Mouse (Mus musculus) hindbrain, embryonic 15.5 days (tissue): ENCODE data around the gene Camta2. TPM values are rescaled to one million over a fixed set of nuclear protein-coding genes. Genes with fewer than 3 reads are reported as not detected.

Source experiments
- ATAC-seq: fragments of 200-750 bp; cut with Nextera tagmentation; 2 replicates; pipeline ENCODE4 v1.8.0; 2017; ENCODE audit warnings: low read depth, moderate number of reproducible peaks, moderate TSS enrichment; ENCODE audit not compliant: low FRiP score
- H3K27ac ChIP-seq: fragments of 300-500 bp; sonication (generic); replicated peaks from 2 replicates; pipeline ENCODE4 v1.5.1; 2015; ENCODE audit warnings: mild to moderate bottlenecking, inconsistent platforms
- H3K27me3 ChIP-seq: fragments of 300-500 bp; sonication (generic); 2 replicates; pipeline ENCODE4 v1.6.1; 2015; ENCODE audit warnings: control low read depth, inconsistent platforms
- H3K36me3 ChIP-seq: fragments of 300-500 bp; sonication (generic); 2 replicates; pipeline ENCODE4 v1.6.1; 2015; ENCODE audit warnings: control low read depth, inconsistent platforms
- H3K4me1 ChIP-seq: fragments of 300-500 bp; sonication (generic); replicated peaks from 2 replicates; pipeline ENCODE4 v1.6.1; 2015; ENCODE audit warnings: control low read depth, inconsistent platforms
- H3K4me2 ChIP-seq: fragments of 300-500 bp; sonication (generic); 2 replicates; pipeline ENCODE4 v1.6.1; 2015; ENCODE audit warnings: moderate library complexity, mild to moderate bottlenecking, inconsistent platforms
- H3K4me3 ChIP-seq: fragments of 300-500 bp; sonication (generic); 2 replicates; pipeline ENCODE4 v1.5.1; 2015; ENCODE audit warnings: mild to moderate bottlenecking, inconsistent platforms
- H3K9ac ChIP-seq: fragments of 300-500 bp; sonication (generic); 2 replicates; pipeline ENCODE4 v1.6.1; 2015; ENCODE audit warnings: inconsistent platforms
- H3K9me3 ChIP-seq: fragments of 300-500 bp; sonication (generic); 2 replicates; pipeline ENCODE4 v1.6.1; 2016; ENCODE audit warnings: control low read depth, inconsistent platforms
- WGBS: fragments of 180-500 bp; shearing (Covaris S2); methylation state at CpG from one replicate; pipeline ENCODE4 v1.1.7; 2015; 5-methylcytosine and 5-hydroxymethylcytosine counted together
- polyA plus RNA-seq: library from polyadenylated mRNA; unstranded; fragments of >200 nt; fragmentation: Nextera tagmentation; extraction: Ambion mirVana; gene quantifications from 2 replicates; pipeline ENCODE4 v1.2.1, GENCODE M21; 2015

The Camta2 gene
- polyA plus RNA-seq, 1 experiment from 2014 or later: 27.5 TPM

DNA sequence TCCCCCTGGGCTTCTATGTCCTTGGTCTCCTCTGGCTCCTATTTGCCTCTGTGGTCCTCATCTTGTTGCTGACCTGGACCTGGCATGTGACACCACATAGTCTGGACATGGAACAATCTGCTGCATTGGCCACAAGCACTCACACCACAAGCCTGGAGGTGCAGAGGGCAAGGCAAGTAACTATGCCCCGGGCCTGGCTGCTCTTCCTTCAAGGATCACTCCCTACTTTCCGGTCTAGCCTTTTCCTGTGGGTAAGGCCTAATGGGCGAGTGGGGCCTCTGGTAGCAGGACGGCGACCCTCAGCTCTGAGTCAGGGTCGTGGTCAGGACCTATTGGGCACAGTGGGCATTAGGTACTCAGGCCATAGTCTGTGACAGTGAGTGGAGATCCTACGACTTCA, 46.7 kb downstream of the Camta2 start:
- H3K9ac ChIP-seq: no peak overlapping the region
- peaks cover 21% of the 10 kb centered on the region for H3K36me3 ChIP-seq
- no peaks in the 10 kb centered on the region for H3K9me3 ChIP-seq
- H3K27ac ChIP-seq: no peak overlapping the region
- no peak overlapping the region for H3K4me2 ChIP-seq
- peaks cover 16% of the 10 kb centered on the region for H3K4me1 ChIP-seq
- no peak overlapping the region for H3K4me3 ChIP-seq
- no peak for ATAC-seq
- no peaks in the 10 kb centered on the region for H3K27me3 ChIP-seq
- WGBS: 86% methylated on average over 7 of the region's 7 CpGs

DNA sequence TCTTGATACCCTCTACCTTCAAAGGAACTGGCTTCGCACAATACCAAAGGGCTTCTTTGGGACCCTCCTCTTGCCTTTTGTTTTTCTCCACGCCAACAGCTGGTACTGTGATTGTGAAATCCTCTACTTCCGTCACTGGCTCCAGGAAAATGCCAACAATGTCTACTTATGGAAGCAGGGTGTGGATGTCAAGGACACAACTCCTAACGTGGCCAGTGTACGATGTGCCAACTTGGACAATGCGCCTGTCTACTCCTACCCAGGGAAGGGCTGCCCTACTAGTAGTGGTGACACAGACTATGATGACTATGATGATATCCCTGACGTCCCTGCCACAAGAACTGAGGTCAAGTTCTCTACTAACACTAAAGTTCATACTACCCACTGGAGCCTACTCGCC, 47.9 kb downstream of the Camta2 start:
- WGBS: 85% methylated on average over 8 of the region's 8 CpGs
- Histone ChIP-seq H3K9me3 (no peaks in the 10 kb centered on the region), H3K4me1 (peaks cover 3% of the 10 kb centered on the region; the same call in 1 of the 2 replicates), H3K9ac (no peak overlapping the region), H3K4me3 (no peak overlapping the region), H3K4me2 (no peak overlapping the region), H3K36me3 (peaks cover 20% of the 10 kb centered on the region), H3K27me3 (no peaks in the 10 kb centered on the region), H3K27ac (no peak overlapping the region)
- ATAC-seq: no peak

DNA sequence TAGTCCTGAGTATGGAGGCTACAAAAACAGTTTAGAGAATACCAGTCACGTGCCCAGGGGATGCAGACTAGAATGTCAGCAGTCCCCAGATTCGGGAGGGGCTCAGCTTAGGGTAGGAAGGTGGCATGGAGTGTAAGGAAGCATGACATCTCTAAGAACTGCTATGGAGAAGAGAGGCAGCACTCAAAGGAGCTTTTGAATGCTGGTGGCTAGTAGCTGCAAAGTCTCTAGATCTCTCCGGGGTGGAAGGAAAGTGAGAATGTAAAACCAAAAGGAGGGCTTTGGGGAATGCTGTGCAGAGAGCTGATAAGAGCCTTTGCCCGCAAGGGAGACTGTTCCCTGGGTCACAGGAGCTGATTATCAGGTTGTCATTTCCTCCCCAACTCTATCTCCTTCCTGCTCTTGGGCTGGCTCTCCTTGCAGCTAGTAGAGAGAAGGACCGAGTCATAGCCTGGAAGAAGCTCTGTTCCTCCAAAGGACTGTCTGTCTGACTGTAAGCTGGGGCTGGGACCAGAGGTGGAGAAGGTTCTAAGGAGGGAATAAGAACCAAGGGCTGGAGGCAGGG, 49.1 kb downstream of the Camta2 start, which contains the start of gene Gp1ba:
Gene Gp1ba (plus strand): TSS at position 409 of the 565 bp plus-strand sequence.
- ATAC-seq: no peak
- peaks cover 9% of the 10 kb centered on the region for H3K36me3 ChIP-seq
- H3K9me3 ChIP-seq: no peaks in the 10 kb centered on the region
- H3K4me3 ChIP-seq: no peak within 1 kb of the TSS
- no peak within 1 kb of the TSS for H3K9ac ChIP-seq
- no peaks in the 10 kb centered on the region for H3K4me1 ChIP-seq
- H3K4me2 ChIP-seq: no peak within 1 kb of the TSS
- 59% methylated on average over 5 of the region's 5 CpGs for WGBS
- H3K27ac ChIP-seq: no peak within 1 kb of the TSS
- H3K27me3 ChIP-seq: no peaks in the 10 kb centered on the region

DNA sequence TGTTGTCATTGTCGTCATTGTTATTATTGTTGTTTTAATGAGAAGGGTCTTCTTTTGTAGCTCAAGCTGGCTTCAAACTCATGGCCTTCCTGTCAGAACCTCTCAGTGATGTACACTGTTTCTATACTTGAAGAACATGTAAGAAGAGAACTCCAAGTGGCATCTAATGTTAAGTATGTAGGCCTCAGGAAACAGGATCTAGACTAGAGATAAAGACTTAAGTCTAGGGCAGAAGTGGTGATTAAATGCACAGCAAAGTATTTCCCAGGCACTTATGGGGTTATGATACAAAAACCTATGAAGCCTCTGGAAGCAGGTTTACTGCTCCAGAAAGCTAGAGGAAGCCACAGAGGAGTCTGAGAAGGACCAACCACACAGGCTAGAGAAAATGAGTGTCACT, 49.6 kb downstream of the Camta2 start:
- H3K27me3 ChIP-seq: no peaks in the 10 kb centered on the region
- no peak overlapping the region for H3K27ac ChIP-seq
- no peaks in the 10 kb centered on the region for H3K9me3 ChIP-seq
- no peaks in the 10 kb centered on the region for H3K4me1 ChIP-seq
- no peak overlapping the region for H3K4me2 ChIP-seq
- no peak overlapping the region for H3K9ac ChIP-seq
- 83% methylated on average over 1 of the region's 1 CpGs for WGBS
- H3K36me3 ChIP-seq: peaks cover 5% of the 10 kb centered on the region
- no peak overlapping the region for H3K4me3 ChIP-seq
- ATAC-seq: no peak

DNA sequence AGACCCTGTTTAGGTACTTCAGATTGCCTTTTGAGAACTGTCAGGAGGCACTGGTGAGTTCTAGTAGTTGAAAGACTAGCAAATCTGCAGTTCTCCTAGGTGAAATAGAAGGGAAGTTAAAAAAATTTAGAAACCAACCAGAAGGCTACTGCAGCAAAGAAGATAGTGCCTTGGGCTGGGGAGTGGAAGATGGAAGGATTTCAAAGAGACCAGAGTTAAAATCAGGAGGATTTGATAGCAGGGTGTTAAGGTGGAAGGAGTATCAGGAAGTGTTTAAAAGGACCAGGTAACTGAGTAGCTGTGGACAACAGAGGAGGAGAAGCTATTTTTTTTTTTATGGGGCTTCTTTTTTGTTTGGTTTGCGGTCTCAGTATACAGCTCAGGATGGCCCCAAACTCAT, 50.1 kb downstream of the Camta2 start:
- 95% methylated on average over 1 of the region's 1 CpGs for WGBS
- no peak overlapping the region for H3K4me3 ChIP-seq
- no peaks in the 10 kb centered on the region for H3K4me1 ChIP-seq
- H3K9me3 ChIP-seq: no peaks in the 10 kb centered on the region
- peaks cover 3% of the 10 kb centered on the region for H3K36me3 ChIP-seq
- H3K27me3 ChIP-seq: no peaks in the 10 kb centered on the region
- H3K4me2 ChIP-seq: no peak overlapping the region
- no peak for ATAC-seq
- H3K27ac ChIP-seq: no peak overlapping the region
- no peak overlapping the region for H3K9ac ChIP-seq

DNA sequence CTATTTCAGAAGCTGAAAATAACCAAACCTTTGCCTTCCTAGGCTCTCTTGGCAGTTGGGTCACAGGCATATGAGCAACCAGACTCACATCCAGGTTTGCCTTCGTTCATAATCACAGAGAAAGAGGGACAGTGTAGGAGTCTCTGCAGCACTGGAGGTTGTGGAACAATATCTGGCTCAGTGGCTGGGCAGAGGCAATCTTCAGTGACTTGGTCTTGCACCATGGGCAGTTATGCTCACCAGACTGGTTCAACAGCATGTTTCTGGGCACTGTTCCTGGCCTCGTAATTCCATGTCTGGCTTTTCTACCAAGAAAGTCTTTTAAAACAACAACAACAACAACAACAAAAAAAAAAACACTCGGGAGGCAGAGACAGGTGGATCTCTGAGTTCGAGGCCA, 52.3 kb downstream of the Camta2 start:
- Histone ChIP-seq H3K27ac (no peak overlapping the region), H3K9ac (no peak overlapping the region), H3K4me3 (no peak overlapping the region), H3K4me1 (no peaks in the 10 kb centered on the region), H3K4me2 (no peak overlapping the region), H3K9me3 (no peaks in the 10 kb centered on the region), H3K27me3 (no peaks in the 10 kb centered on the region), H3K36me3 (no peaks in the 10 kb centered on the region)
- no peak for ATAC-seq
- WGBS: 86% methylated on average over 4 of the region's 4 CpGs

DNA sequence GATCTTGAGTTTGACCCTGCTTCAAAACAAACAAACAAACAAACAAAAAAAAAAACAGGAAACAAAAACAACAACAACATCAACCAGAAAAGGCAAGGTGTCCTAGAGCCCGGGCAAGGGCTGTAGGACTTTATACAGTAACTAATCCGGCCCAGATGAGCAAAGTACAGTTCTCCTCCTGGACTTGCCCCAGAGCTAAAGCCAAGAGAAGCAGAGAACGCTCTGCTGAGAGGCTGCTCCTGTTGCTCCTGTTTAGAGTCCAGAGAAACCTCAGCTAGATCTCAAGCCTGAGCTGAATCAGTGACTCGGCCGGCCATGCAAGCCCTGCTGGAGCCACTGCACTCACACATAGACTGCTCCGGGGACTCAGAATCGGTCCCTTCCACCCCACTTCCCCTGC, 57.8 kb downstream of the Camta2 start:
- Histone ChIP-seq H3K27me3 (no peaks in the 10 kb centered on the region), H3K36me3 (no peaks in the 10 kb centered on the region), H3K4me1 (no peaks in the 10 kb centered on the region), H3K4me2 (no peak overlapping the region), H3K4me3 (no peak overlapping the region), H3K9me3 (no peaks in the 10 kb centered on the region), H3K27ac (no peak overlapping the region), H3K9ac (no peak overlapping the region)
- WGBS: 70% methylated on average over 7 of the region's 7 CpGs
- ATAC-seq: no peak

DNA sequence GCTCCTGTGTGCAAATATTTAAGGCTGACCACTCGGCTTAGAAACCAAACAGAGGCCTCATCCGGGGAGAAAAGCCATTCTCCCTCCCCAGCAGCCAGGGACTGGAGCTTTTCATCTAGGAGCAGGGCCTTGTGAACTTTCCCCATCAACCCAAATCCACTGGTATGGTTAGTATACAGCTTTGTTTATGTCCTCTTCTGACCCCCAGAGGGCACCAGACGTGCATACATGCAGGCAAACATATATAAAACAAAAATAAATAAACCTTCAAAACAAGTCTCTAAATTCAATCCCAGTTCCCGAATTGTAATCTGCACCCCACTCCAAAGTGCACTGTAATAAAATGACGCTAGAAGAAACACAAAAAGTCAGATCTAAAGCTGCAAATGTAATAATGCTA, 58.3 kb downstream of the Camta2 start:
- Histone ChIP-seq H3K9me3 (no peaks in the 10 kb centered on the region), H3K27me3 (no peaks in the 10 kb centered on the region), H3K4me2 (no peak overlapping the region), H3K36me3 (no peaks in the 10 kb centered on the region), H3K4me3 (no peak overlapping the region), H3K9ac (no peak overlapping the region), H3K4me1 (no peaks in the 10 kb centered on the region), H3K27ac (no peak overlapping the region)
- no peak for ATAC-seq
- WGBS: 58% methylated on average over 5 of the region's 5 CpGs

DNA sequence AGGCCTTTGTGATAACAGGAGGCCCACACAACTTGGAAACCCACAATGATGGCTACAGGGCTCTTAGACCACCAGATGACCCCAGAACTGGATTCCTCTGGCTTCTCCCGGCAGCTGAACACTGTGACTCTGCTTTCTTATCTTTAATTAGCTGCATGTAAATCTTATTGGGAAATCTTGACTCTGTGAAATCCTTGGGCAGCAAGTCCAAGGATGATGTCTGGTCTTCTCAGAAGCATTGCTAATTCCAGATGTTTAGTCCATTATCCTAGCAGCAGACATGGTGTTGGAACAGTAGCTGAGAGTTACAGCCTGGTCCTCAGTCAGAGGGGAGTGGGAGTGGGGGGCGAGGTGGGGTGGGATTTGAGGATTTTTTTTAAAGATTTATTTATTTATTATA, 59.5 kb downstream of the Camta2 start:
- Histone ChIP-seq H3K27me3 (no peaks in the 10 kb centered on the region), H3K4me1 (no peaks in the 10 kb centered on the region), H3K9me3 (no peaks in the 10 kb centered on the region), H3K36me3 (no peaks in the 10 kb centered on the region), H3K4me3 (no peak overlapping the region), H3K4me2 (no peak overlapping the region), H3K9ac (no peak overlapping the region), H3K27ac (no peak overlapping the region)
- ATAC-seq: no peak
- 82% methylated on average over 2 of the region's 2 CpGs for WGBS

DNA sequence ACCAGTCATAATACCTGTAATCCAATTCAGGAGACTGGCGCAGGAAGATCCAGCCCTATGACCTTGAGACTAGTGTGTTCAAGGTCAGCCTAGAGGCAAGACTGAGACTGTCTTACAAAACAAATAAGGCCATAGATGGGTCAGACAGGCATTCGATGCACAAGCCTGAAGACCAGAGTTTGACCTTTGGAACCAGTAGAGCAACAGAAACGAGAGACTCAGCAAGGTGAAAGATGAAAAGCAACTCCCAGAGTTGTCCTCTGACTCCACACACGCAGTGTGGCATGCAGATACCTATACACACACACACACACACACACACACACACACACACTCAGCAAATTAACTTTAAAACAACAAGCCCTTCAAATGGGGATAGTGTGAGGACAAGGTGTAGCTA, 61.0 kb downstream of the Camta2 start:
- Histone ChIP-seq H3K4me3 (no peak overlapping the region), H3K4me2 (no peak overlapping the region), H3K9ac (no peak overlapping the region), H3K27ac (no peak overlapping the region), H3K9me3 (no peaks in the 10 kb centered on the region), H3K4me1 (no peaks in the 10 kb centered on the region), H3K36me3 (no peaks in the 10 kb centered on the region), H3K27me3 (no peaks in the 10 kb centered on the region)
- WGBS: 87% methylated on average over 4 of the region's 4 CpGs
- no peak for ATAC-seq

DNA sequence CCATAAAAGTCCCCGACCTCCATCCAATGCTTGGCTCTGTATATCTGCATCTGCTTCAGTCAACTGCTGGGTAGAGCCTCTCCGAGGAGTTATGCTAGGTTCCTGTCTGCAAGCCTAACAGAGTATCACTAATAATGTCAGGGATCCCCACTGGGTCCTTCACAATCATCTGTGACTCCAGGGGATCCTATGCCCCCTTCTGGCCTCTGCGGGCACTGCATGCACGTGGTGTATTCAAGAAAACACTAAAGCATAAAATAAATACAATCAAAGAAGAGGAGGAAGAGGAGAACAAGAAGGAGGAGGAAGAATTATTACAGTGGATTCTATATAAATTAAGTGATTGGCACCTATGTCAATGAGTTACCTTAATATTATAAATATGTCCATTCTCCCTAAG, 62.4 kb downstream of the Camta2 start:
- Histone ChIP-seq H3K4me1 (no peaks in the 10 kb centered on the region), H3K9me3 (no peaks in the 10 kb centered on the region), H3K27me3 (no peaks in the 10 kb centered on the region), H3K9ac (no peak overlapping the region), H3K36me3 (no peaks in the 10 kb centered on the region), H3K4me2 (no peak overlapping the region), H3K27ac (no peak overlapping the region), H3K4me3 (no peak overlapping the region)
- WGBS: 48% methylated on average over 4 of the region's 4 CpGs
- no peak for ATAC-seq

DNA sequence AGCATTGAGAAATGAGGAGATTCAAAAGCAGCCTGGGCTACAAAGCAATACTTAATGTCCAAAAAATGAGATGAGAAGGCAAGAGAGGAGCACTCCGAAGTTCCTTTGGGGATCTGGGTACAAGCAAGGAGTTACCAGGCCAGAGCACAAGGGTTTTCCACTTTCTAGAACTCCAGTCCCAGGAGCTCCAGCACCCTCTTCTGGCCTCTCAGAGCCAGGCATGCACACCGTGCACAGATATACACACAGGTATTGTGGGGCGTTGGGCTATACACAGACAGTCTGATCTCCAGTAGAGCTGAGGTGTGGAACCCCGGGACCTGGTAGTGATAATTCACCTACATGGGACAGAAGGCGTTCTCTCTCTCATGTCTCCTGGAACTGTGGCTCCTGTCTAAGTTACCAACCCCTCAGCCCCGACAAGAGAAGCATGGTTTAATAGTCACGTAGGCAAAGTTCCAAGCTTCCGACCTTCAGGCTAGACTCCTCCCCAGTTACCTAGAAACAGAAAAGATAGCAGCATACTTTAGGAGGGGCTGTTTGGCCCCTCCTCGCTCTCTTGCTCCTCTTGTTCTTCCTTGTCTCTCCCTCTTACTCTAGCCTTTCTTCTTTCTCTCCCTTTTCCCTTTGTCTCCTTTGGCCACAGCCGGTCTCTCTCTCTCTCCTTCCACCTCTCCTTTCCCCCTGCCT, 64.7 kb downstream of the Camta2 start:
- Histone ChIP-seq H3K9me3 (no peaks in the 10 kb centered on the region), H3K4me3 (no peak overlapping the region), H3K4me1 (no peaks in the 10 kb centered on the region), H3K9ac (no peak overlapping the region), H3K4me2 (no peak overlapping the region), H3K36me3 (no peaks in the 10 kb centered on the region), H3K27me3 (no peaks in the 10 kb centered on the region), H3K27ac (no peak overlapping the region)
- WGBS: 85% methylated on average over 10 of the region's 10 CpGs
- no peak for ATAC-seq
